Mouse (Mus musculus) intestine, embryonic 14.5 days (tissue): ENCODE results near the gene Mmachc. TPM values are rescaled to one million over a fixed set of nuclear protein-coding genes. Genes with fewer than 3 reads are reported as not detected.

Source experiments
- ATAC-seq: fragments of 200-750 bp; cut with Nextera tagmentation; replicated peaks from 2 replicates; pipeline ENCODE4 v1.8.0; 2017; ENCODE audit warnings: low read depth, moderate number of reproducible peaks, moderate TSS enrichment, moderate library complexity; ENCODE audit not compliant: low FRiP score, low TSS enrichment
- DNase-seq: peaks from one replicate; pipeline ENCODE4 v3.0.0-alpha.2; 2018; ENCODE audit warnings: low spot score
- H3K27ac ChIP-seq: fragments of 300-500 bp; sonication (generic); 2 replicates; pipeline ENCODE4 v1.5.1; 2014; ENCODE audit warnings: low read depth, mild to moderate bottlenecking, control low read depth
- H3K27me3 ChIP-seq: fragments of 300-500 bp; sonication (generic); replicated peaks from 2 replicates; pipeline ENCODE4 v1.6.1; 2014; ENCODE audit warnings: low read length, control low read depth; ENCODE audit not compliant: control insufficient read depth, insufficient read depth
- H3K36me3 ChIP-seq: fragments of 300-500 bp; sonication (generic); 2 replicates; pipeline ENCODE4 v1.6.1; 2014; ENCODE audit warnings: low read length, control low read depth; ENCODE audit not compliant: control insufficient read depth, insufficient read depth
- H3K4me1 ChIP-seq: fragments of 300-500 bp; sonication (generic); replicated peaks from 2 replicates; pipeline ENCODE4 v1.6.1; 2014; ENCODE audit warnings: low read length, control low read depth, mixed read lengths; ENCODE audit not compliant: control insufficient read depth, insufficient read depth
- H3K4me2 ChIP-seq: fragments of 300-500 bp; sonication (generic); 2 replicates; pipeline ENCODE4 v1.6.1; 2014; ENCODE audit warnings: low read length
- H3K4me3 ChIP-seq: fragments of 300-500 bp; sonication (generic); 2 replicates; pipeline ENCODE4 v1.5.1; 2014; ENCODE audit warnings: low read depth, low read length, control low read depth, mixed read lengths
- H3K9ac ChIP-seq: fragments of 300-500 bp; sonication (generic); 2 replicates; pipeline ENCODE4 v1.6.1; 2014; ENCODE audit warnings: mild to moderate bottlenecking, low read length
- H3K9me3 ChIP-seq: fragments of 300-500 bp; sonication (generic); 2 replicates; pipeline ENCODE4 v1.6.1; 2016; ENCODE audit warnings: low read length, control low read depth; ENCODE audit not compliant: control insufficient read depth
- WGBS: fragments of 180-500 bp; shearing (Covaris S2); extraction: QIAGEN DNeasy Blood & Tissue Kit; methylation state at CpG from one replicate; pipeline ENCODE4 v1.1.7; 2014; 5-methylcytosine and 5-hydroxymethylcytosine counted together
- polyA plus RNA-seq: library from polyadenylated mRNA; unstranded; fragments of >200 nt; fragmentation: Nextera tagmentation; extraction: Ambion mirVana; gene quantifications from 2 replicates; pipeline ENCODE4 v1.2.1, GENCODE M21; 2014

Gene Mmachc
- polyA plus RNA-seq = 12.9 and 17.6 TPM in 2 replicates

DNA sequence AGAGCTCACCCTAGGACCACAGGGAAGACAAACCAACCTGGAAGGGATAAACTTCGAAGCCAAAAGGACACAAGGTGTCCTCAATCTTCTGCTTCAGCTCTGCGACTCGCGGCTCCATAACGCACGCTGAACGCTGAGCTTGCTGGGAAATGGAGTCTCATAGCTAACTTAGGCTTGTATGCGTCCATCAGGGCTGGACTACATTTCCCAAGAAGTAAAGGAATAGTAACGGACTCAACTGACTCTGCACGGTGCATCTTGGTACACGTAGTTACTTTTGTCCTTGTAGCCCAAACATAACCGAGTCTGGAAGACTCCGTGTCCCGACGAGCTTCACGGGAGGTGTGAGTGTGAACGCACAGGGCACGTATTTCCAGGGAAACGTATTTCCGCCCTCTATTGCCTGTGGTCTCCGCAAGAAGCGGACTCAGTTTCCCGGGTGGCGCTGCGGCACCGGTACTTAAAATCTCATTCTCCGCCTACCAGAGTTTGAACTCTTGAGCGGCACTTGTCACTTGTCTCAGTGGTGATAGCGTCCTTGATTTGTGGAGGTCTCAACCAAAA is at the start of gene Mmachc, which contains the start of gene Ccdc163:
Gene Mmachc, minus strand, starts transcription at position 206 of the 564 bp plus-strand sequence.
Gene Ccdc163, plus strand, starts transcription at position 309 of the 564 bp plus-strand sequence.
- H3K9me3 ChIP-seq = no peaks in the 10 kb centered on the region
- under 1% methylated on average over 29 of the region's 29 CpGs for WGBS
- DNase-seq (peak; percentile 84), ATAC-seq (peak; percentile 95)
- peak within 1 kb of the TSS; percentile 91 for H3K4me2 ChIP-seq
- peak within 1 kb of the TSS; percentile 83 for H3K4me3 ChIP-seq
- H3K4me1 ChIP-seq = 0 out of 2 replicates have a peak, but pooled peaks cover 8% of the 10 kb centered on the region
- no peak within 1 kb of the TSS for H3K27ac ChIP-seq
- no peaks in the 10 kb centered on the region for H3K27me3 ChIP-seq
- H3K36me3 ChIP-seq = peaks cover 25% of the 10 kb centered on the region
- peak within 1 kb of the TSS; percentile 59 for H3K9ac ChIP-seq

DNA sequence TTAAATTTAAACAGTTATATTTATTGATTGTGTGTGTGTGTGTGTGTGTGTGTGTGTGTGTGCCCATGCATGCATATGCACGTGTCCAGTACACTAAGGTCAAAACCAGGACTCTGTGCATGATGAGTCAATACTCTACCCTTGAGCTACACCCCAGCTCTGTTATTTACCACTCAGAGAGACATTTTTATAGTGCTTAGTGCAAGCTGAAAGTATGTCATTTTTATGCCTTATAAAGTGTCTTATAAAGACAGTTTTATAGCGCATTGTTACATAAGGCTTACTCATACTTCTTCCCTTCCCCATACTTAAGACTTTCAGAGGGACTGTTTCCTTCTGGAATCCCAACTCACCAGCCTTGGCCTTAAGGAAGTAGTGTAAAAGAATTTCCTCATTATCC is 41.5 kb upstream of the Mmachc start:
- no peaks in the 10 kb centered on the region for H3K4me1 ChIP-seq
- no peak overlapping the region for H3K4me2 ChIP-seq
- H3K27me3 ChIP-seq = no peaks in the 10 kb centered on the region
- H3K9ac ChIP-seq = no peak overlapping the region
- DNase-seq (no peak), ATAC-seq (no peak)
- no peak overlapping the region for H3K27ac ChIP-seq
- H3K4me3 ChIP-seq = no peak overlapping the region
- WGBS = 83% methylated on average over 2 of the region's 2 CpGs
- H3K36me3 ChIP-seq = no peaks in the 10 kb centered on the region
- H3K9me3 ChIP-seq = no peaks in the 10 kb centered on the region

DNA sequence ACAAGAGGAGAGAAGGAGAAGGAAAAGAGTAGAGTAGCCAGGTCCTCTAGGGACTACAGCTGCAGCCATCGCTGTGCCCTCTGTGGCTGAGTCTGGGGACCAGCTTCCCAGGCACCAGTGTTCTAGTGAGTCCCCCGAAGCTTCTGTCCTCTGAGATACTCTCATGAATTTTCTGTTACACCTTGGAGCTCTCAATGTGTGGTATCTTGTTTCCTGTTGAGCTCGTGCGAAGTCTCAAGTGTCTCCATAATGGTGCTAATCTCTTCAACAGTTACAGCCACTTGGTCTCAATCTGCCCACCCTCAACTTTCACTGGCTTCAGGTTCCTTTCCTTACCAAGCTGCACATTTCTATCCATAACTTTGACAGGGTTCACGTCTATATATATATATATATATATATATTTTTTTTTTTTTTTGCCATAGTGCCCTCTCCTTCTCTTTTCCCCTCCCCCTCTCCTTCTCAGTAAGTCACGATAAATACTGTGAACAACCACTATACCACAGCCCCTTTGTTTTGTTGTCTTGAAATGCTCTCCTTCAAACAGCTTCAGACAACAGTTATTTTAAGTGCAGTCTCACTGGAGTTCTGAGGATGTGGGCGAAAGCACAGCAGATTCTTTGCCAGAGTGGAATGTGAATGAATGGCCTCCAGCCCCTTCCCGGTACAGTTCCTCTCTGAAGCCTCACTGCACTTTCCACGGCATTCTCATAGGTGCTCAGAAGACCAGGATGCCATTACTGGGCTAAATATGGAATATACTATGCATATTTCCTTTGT is 31.0 kb upstream of the Mmachc start:
- Histone ChIP-seq H3K36me3 (no peaks in the 10 kb centered on the region), H3K9ac (no peak overlapping the region), H3K9me3 (no peaks in the 10 kb centered on the region), H3K27me3 (no peaks in the 10 kb centered on the region), H3K4me2 (no peak overlapping the region), H3K27ac (no peak overlapping the region), H3K4me1 (no peaks in the 10 kb centered on the region), H3K4me3 (no peak overlapping the region)
- DNase-seq (no peak), ATAC-seq (no peak)
- WGBS = 81% methylated on average over 9 of the region's 9 CpGs

DNA sequence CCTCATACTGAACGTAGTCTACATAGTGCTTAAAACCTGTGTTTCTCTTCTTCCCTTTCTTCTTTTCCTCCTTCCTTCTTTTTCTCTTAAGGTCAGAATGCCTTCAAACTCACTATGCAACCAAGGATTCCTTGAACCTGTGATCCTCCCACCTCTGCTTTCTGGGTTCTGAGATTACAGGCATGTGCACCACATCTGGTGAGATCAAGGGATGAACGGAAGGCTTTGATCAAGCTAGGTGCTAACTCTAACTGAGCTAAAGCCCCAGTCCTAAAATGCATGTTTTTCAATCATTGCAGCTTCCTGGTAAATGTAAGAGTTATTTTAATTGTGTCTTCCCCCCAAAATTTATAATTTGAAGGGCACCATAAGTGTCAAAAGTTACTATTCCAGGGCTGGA is 26.8 kb upstream of the Mmachc start:
- Histone ChIP-seq H3K36me3 (no peaks in the 10 kb centered on the region), H3K9ac (no peak overlapping the region), H3K9me3 (no peaks in the 10 kb centered on the region), H3K4me3 (no peak overlapping the region), H3K4me2 (no peak overlapping the region), H3K27ac (no peak overlapping the region), H3K4me1 (no peaks in the 10 kb centered on the region), H3K27me3 (no peaks in the 10 kb centered on the region)
- 72% methylated on average over 2 of the region's 2 CpGs for WGBS
- ATAC-seq (no peak), DNase-seq (no peak)

DNA sequence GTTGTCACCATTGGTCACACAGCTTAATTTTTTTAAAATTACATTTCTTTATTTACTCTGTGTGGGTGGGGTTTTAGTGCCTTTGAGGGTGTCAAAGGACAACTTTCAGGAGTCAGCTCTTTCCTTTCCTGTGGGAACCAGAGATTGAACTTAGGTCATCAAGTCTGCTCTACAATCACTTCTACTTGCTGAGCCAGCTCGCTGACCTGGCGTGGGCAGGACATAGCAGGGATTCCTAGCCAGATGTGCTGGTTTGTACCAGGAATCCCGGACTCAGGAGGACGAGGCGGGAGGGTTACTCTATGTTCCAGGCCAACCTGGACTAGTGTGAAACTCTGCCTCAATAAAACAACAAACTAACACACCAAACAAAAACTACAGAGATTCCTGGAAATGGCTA is 24.1 kb upstream of the Mmachc start:
- WGBS = 83% methylated on average over 5 of the region's 5 CpGs
- no peaks in the 10 kb centered on the region for H3K36me3 ChIP-seq
- H3K9me3 ChIP-seq = no peaks in the 10 kb centered on the region
- no peak overlapping the region for H3K4me3 ChIP-seq
- no peak overlapping the region for H3K9ac ChIP-seq
- no peaks in the 10 kb centered on the region for H3K27me3 ChIP-seq
- H3K4me2 ChIP-seq = no peak overlapping the region
- no peaks in the 10 kb centered on the region for H3K4me1 ChIP-seq
- no peak overlapping the region for H3K27ac ChIP-seq
- no peak for DNase-seq
- ATAC-seq = no peak

DNA sequence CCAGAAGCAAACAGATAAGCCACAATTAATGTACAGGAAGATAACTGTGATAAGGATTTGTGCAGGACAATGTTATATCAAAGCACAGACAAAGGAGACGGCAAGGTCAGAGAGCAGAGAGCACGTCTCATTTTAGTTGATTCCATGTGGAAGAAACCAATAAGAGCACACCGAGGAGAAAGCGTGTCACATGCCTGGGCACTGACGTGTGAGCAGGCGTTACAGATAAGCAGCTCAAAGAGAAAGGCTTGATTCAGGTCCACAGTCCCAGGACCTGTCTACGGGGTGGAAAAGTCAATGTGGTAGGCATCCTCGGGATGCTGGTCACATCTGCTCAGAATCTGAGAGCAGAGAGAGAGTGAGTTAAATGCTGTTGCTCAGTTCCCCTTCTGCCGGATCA is 22.9 kb upstream of the Mmachc start:
- Histone ChIP-seq H3K9me3 (no peaks in the 10 kb centered on the region), H3K9ac (no peak overlapping the region), H3K27ac (no peak overlapping the region), H3K27me3 (no peaks in the 10 kb centered on the region), H3K4me1 (no peaks in the 10 kb centered on the region), H3K4me2 (no peak overlapping the region), H3K36me3 (no peaks in the 10 kb centered on the region), H3K4me3 (no peak overlapping the region)
- no peak for DNase-seq
- ATAC-seq = no peak
- WGBS = 82% methylated on average over 9 of the region's 9 CpGs

DNA sequence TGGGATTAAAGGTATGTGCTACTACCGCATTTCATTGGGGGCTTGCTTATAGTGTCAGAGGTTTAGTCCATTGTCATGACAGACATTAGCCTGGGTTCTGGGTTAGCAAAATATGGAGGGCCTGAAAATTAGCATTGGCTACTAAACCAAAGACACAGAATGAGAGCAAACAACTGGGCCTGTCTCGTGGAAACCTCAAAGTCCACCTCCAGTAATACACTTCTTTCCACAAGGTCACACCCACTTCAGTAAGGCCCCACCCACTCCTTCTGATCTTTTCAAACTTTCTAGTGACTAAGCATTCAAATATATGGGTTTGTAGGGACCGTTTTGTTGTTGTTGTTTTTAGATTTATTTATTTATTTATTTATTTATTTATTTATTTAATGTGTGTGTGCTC is 21.3 kb upstream of the Mmachc start:
- Histone ChIP-seq H3K36me3 (no peaks in the 10 kb centered on the region), H3K9ac (no peak overlapping the region), H3K27ac (no peak overlapping the region), H3K4me1 (no peaks in the 10 kb centered on the region), H3K4me3 (no peak overlapping the region), H3K27me3 (no peaks in the 10 kb centered on the region), H3K9me3 (no peaks in the 10 kb centered on the region), H3K4me2 (no peak overlapping the region)
- DNase-seq (no peak), ATAC-seq (no peak)
- WGBS = 88% methylated on average over 3 of the region's 3 CpGs

DNA sequence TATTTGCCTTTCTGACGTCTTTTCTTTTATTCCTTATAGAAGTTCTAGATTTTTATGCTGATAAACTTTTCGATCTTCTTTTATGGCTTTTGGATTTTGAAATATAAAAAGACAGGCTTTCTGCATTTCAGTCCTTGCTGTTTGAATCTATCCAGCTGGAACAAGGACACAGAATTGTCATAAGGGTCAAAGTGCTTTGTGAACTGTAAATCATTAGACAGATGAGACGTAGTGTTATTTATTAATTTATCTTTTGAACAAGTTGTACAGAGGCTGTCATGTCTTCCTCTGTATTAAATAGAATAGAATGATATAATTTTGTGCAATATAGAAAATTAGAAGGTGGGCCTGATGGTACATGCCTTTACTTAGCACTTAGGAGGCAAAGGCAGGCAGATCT is 19.2 kb upstream of the Mmachc start:
- H3K9me3 ChIP-seq = no peaks in the 10 kb centered on the region
- no peaks in the 10 kb centered on the region for H3K36me3 ChIP-seq
- DNase-seq (no peak), ATAC-seq (no peak)
- H3K9ac ChIP-seq = no peak overlapping the region
- H3K4me3 ChIP-seq = no peak overlapping the region
- H3K27me3 ChIP-seq = no peaks in the 10 kb centered on the region
- no peaks in the 10 kb centered on the region for H3K4me1 ChIP-seq
- WGBS = 65% methylated on average over 3 of the region's 3 CpGs
- no peak overlapping the region for H3K4me2 ChIP-seq
- no peak overlapping the region for H3K27ac ChIP-seq

DNA sequence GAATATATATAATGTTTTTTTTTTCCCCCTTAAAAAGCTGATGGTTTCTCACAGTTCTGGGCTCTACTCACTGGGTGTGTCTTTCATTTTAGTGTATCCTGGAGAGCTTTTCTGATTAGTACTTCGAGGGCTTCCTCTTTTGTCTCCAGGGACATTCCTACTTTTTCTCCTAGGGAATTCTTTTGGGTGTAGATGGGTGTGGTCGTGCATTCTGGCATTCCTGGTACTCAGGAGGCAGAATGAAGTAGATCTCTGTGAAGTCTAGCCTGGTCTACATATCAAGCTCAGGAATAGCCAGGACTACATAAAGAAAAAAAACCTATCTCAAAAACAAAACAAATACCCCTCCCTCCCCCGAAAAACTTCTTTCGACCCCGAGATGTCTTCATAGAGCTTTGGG is 17.2 kb upstream of the Mmachc start:
- Histone ChIP-seq H3K4me3 (no peak overlapping the region), H3K36me3 (no peaks in the 10 kb centered on the region), H3K9me3 (no peaks in the 10 kb centered on the region), H3K4me1 (peaks cover 5% of the 10 kb centered on the region), H3K9ac (no peak overlapping the region), H3K27me3 (no peaks in the 10 kb centered on the region), H3K4me2 (no peak overlapping the region), H3K27ac (peak overlapping the region; percentile 43; the same call in 1 of the 2 replicates)
- DNase-seq (no peak), ATAC-seq (no peak)
- WGBS = 81% methylated on average over 5 of the region's 5 CpGs
